Mouse (Mus musculus) adrenal gland, adult 18-20 months (tissue): ENCODE measurements around the gene Sohlh1. TPM values are rescaled to one million over a fixed set of nuclear protein-coding genes. Genes with fewer than 3 reads are reported as not detected.
"Not testable (repeated sequence)": the region's sequence is repeated elsewhere in the genome, so short reads cannot be mapped to it uniquely, and the experiment has no call there.

Source experiments
- DNase-seq, 2 experiments: peaks; one replicate each; pipeline ENCODE4 v3.0.0; 2021 to 2022; ENCODE audit warnings: low spot score in 2 of 2
- total RNA-seq, 2 experiments: library from RNA; stranded (reverse); gene quantifications; 1 replicate in 1 of 2; 2 replicates in 1 of 2; pipeline ENCODE4 v1.2.3; 2021

Gene Sohlh1
- total RNA-seq, 2 experiments from 2014 or later = not detected

DNA sequence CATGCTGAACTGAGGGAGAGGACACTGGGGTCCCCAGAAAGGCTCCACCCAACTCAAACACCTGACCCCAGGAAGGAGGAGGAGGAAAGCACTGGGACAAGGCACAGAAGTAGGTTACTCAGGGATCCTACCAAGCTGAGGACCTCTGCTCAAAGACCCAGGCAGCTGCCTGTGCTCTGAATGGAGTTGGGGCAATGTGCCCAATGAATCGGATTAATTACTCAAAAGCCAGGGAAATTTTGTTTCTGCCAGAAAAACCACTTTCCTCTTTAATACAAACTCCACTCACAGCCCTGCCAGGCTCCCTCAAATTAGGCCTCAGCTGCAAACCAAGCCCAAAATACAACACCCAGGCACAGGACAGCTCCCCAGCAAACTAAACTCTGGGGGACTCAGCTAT, 4.3 kb downstream of the Sohlh1 start:
- DNase-seq = no peak

DNA sequence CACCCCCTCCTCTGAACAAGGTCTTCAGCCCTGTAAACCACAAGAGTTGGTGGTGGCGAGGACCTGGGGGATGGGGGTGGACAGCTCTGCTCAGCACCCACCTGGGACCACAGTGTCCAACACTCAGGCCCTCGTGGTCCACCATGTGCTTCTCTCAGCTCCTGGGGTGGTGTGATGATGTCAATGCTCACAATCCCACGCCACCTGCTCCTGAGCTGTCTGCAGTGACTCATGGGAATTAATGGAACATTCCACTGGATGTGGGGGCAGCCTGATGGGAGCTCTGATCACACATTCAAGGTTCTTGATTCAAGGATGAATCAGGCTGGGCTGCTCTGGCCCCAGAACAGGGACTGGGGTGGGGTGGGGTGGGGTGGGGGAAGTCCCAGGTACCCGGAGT, 4.9 kb downstream of the Sohlh1 start:
- DNase-seq = peak in 1 of 2 experiments; percentile 15

DNA sequence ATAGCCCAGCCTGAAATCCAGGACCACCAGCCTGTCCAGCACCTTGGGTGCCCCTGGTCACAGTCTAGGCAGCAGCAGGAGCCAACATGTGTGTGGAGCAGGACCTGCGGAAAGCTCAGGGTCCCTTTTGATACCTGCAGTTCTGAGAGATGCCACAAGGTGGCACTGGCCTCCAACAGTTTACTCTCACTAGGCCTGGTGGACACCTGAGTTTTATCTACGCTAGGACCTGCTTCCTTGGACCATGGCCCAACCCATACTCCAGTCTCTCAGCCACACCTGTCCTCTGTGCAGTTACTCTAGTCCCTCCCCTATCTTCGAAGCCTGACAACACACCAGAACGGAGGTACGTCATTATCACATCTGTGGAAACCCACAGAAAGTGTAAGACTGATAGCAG, 10.8 kb downstream of the Sohlh1 start:
- DNase-seq = peak; percentile 78 to 80

DNA sequence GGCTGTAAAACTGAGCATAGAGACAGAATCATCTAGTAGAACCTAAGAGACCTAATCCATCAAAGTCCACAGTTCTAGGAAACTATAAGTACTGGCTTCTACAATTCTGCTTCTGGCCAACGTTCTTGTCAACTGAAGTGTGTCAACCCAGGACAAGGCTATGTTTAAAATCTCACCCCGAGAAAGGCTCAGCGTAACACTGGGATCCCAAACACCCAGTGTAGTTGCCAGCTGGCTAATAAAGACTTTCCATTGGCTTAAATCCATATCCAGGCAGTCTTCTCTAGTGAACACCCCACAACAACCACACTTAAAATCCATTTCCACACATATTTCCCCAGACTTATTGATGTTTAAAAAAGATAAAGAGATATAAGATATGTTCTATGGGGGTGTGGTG, 16.3 kb downstream of the Sohlh1 start:
- DNase-seq = no peak

DNA sequence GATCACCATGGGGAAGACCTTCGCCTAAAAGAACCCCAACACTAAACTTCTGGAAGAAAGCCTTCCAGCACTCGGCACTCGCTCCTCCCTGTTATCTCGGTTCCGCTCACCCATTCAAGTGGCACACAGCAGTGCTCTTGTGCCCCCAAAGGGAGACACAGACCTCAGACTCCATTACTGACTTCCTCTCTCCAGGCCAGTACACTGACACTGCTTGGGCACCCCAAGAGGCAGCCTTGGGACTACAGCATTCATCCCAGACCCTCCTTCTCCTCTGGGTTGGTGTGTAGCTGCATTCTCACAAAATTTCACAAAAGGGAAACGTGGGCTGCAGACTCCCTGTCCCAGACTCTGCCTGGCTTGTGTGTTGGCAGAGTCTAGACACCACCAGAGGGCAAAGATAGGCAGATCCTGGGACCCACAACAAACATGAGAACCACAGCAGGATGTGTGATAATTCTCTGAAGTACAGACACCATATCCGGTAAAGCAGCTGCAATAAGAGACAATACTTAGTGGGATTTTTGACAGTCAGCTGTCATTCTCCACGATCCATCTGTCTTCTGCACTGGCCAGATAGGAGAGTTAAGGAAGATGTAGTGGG, 18.6 kb downstream of the Sohlh1 start:
- no peak for DNase-seq

DNA sequence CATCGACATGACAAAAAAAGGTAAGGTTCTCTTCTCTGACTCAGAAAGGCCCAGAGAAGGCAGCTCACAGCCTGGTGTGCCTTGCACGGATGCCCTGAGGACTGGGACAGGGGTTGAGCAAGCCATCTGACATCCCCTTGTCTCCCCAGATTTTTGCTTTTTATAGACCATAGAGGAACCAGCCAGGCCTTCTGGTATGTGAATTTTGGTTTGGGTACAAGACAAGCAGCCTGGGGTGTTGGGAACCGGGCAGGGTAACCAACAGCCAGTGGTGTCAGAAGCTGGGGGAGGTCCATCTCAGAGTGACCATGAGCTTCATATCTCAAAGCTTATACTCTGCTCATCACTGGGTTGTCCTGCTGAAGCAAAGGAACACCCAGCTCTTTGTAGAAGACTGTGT, 22.3 kb downstream of the Sohlh1 start:
- DNase-seq = no peak

DNA sequence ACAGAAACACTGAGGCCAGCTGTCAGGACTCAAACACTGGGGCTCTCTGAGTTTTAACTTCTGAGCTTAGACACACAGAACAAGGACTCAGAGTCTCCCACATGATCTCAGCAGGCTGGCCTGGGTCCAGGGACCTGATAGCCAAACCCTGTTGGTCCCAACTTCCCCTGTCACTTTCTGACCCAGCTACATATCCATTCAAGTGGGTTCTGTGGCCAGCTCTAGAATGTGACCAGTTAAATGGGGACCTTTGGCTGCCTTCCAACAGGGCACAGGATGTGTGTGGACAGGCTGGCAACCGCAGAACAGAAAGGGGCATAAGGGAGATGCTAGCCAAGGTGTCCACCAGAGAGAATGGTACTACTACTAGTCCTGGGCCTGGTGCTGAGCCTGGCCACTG, 24.2 kb downstream of the Sohlh1 start, which contains the start of gene Lcn9:
Lcn9 (plus strand) TSS at position 348 of the 400 bp plus-strand sequence.
- DNase-seq = peak in 1 of 2 experiments; percentile 22

DNA sequence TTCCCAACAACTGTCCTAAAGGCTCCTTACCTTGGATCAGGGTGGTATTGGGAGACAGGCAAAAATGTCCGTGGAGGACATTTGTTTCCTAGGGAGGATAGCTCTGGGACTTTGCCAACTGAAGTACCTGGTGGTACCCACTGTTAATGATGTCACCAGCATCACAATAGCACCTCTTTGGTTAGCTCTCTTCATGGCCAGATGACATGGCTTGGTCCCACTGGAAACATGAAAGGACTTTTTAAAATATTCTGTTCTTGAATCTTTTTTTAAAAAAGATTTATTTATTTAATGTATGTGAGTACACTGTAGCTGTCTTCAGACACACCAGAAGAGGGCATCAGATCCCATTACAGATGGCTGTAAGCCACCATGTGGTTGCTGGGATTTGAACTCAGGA, 31.3 kb downstream of the Sohlh1 start, which contains the start of gene Glt6d1:
Glt6d1 (minus strand) TSS at position 101 of the 400 bp plus-strand sequence.
- not testable (repeated sequence) for DNase-seq

DNA sequence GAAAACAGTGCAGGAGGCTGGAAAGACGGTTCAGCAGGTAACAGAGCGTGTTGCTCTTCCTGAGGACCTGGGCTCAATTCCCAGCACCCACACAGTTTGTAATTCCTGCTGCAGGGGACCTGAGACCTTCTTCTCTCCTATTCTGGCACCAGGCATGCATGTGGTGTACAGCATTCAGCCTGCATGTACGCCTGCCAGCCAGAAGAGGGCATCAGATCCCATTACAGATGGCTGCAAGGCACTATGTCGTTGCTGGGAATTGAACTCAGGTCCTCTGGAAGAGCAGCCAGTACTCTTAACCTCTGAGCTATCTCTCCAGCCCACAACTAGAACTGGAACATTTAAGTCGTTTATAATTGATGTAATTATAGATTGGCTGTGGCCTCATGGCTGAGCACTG, 33.7 kb downstream of the Sohlh1 start:
- DNase-seq = no peak

DNA sequence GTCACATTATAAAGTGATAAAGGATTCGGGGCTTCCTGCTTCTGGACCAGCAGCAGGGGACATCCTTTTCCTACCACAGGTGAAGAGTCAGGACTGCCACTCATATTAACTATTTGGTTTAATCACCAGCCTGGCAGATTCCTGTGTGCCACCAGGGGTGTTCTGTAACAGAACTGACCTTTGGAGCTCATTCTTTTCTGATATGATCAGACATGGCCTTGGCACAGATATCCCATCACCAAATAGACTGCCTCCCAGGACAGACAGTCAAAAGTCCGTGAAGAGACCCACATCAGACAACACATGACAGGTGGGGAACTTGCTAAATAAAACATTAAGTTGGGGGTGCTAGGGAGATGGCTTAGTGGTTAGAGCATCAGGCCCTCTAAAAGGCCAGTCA, 35.3 kb downstream of the Sohlh1 start:
- DNase-seq = no peak

DNA sequence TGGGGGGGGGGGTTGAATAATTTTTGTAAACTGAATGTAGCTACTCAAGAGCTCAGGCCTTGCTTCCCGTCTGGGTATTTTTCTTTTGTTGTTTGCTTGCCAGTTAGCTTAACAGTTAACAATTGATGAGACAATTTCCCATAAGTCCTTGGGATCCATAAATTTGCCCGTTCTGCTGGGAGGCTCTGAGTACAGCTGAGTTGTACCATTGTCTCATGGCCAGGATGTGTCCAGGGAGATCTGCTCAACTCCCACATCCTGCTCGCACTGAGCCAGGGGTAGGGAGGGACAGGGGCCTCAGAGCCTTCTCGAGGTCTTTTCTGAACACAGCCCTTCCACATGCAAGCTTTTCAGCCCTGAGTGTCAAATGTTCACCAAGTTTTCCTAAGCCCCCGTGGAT, 49.0 kb downstream of the Sohlh1 start:
- DNase-seq = no peak

DNA sequence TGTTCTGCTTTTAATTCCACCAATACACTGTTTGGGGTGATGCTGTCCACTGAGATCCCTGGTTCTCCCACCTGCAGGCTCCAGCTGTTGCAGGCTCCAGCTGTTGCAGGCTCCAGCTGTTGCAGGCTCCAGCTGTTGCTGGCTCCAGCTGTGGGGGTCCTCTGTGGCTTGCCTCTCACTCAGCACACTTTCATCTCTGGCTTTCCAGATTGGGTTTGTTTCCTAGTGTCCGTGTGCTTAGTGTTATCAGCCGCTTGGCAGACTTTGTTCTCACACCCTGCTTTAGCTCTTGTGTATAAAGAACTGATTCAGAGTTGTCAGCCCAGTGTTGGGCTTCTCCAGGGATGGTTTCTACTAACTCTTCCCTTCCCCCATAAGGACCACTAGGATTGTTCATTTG, 49.4 kb downstream of the Sohlh1 start:
- no peak for DNase-seq

Other genes with a start within 250 kb of the Sohlh1 start
- 10 to 100 TPM; 82.3 to 97.5 TPM for gene Rabl6, start 238.7 kb downstream of the Sohlh1 start, total RNA-seq
- not detected for gene Ccdc183, start 229.6 kb downstream of the Sohlh1 start, total RNA-seq
- gene Tmem141, start 225.2 kb downstream of the Sohlh1 start, total RNA-seq = 10 to 100 TPM; 14.6 to 38.7 TPM
- gene Fcna, start 219.2 kb downstream of the Sohlh1 start, total RNA-seq = 10 to 100 TPM in 1 of 2 experiments, 1 to 10 TPM in 1; 5.3 to 12.3 TPM
- not detected for gene Lcn8, start 194.1 kb downstream of the Sohlh1 start, total RNA-seq
- gene Lcn5, start 189.3 kb downstream of the Sohlh1 start, total RNA-seq = not detected
- not detected for gene Lcn6, start 170.5 kb downstream of the Sohlh1 start, total RNA-seq
- gene Lcn10, start 164.5 kb downstream of the Sohlh1 start, total RNA-seq = not detected
- 10 to 100 TPM in 1 of 2 experiments, not detected in 1; 67.0 TPM for gene Obp2a, start 147.2 kb downstream of the Sohlh1 start, total RNA-seq
- 10 to 100 TPM; 36.0 to 42.9 TPM for gene Bmyc, start 140.5 kb downstream of the Sohlh1 start, total RNA-seq
- gene Obp2b, start 110.2 kb downstream of the Sohlh1 start, total RNA-seq = not detected
- not detected for gene Lcn3, start 81.7 kb downstream of the Sohlh1 start, total RNA-seq
- gene Lcn11, start 70.2 kb downstream of the Sohlh1 start, total RNA-seq = not detected
- not detected for gene Gm13539, start 65.0 kb downstream of the Sohlh1 start, total RNA-seq
- gene Glt6d1, start 31.4 kb downstream of the Sohlh1 start, total RNA-seq = not detected
- not detected for gene Lcn9, start 24.1 kb downstream of the Sohlh1 start, total RNA-seq
- gene Kcnt1, start 16.5 kb upstream of the Sohlh1 start, total RNA-seq = 1 to 10 TPM; 3.7 to 3.8 TPM
- 10 to 100 TPM; 35.3 to 37.5 TPM for gene Camsap1, start 136.0 kb upstream of the Sohlh1 start, total RNA-seq
- gene Ubac1, start 174.5 kb upstream of the Sohlh1 start, total RNA-seq = 10 to 100 TPM; 30.4 to 44.8 TPM